Mouse (Mus musculus): ENCODE measurements around the gene Napsa. TPM values are rescaled to one million over a fixed set of nuclear protein-coding genes. Genes with fewer than 3 reads are reported as not detected.

Gene Napsa
- total RNA-seq, 1 experiment from 2014 or later: 207 TPM

Other genes starting within 250 kb of the Napsa start
- not detected in 3 replicates for gene Syt3, start 188.3 kb upstream of the Napsa start, total RNA-seq (2017)
- gene 1700008O03Rik, start 186.6 kb upstream of the Napsa start, total RNA-seq (2017): 3.5 TPM in 1 of 3 replicates, not detected in the others
- not detected in 3 replicates for gene Lrrc4b, start 143.4 kb upstream of the Napsa start, total RNA-seq (2017)
- not detected in 3 replicates for gene Aspdh, start 107.0 kb upstream of the Napsa start, total RNA-seq (2017)
- 12.9 to 40.9 TPM (median 17.1 TPM) in 3 replicates for gene Josd2, start 104.4 kb upstream of the Napsa start, total RNA-seq (2017)
- 21.7 to 29.0 TPM (median 23.3 TPM) in 3 replicates for gene Emc10, start 75.9 kb upstream of the Napsa start, total RNA-seq (2017)
- gene Fam71e1, start 75.8 kb upstream of the Napsa start, total RNA-seq (2017): 2.0 TPM in 1 of 3 replicates, not detected in the others
- 10.7 TPM in 1 of 3 replicates, not detected in the others for gene Mybpc2, start 47.7 kb upstream of the Napsa start, total RNA-seq (2017)
- gene Spib, start 40.3 kb upstream of the Napsa start, total RNA-seq (2017): 11.0 to 17.1 TPM (median 14.5 TPM) in 3 replicates
- 16.1 to 42.8 TPM (median 23.8 TPM) in 3 replicates for gene Pold1, start 23.5 kb upstream of the Napsa start, total RNA-seq (2017)
- 140 to 243 TPM (median 153 TPM) in 3 replicates for gene Nr1h2, start 18.4 kb upstream of the Napsa start, total RNA-seq (2017)
- 0.19 to 0.43 TPM (median 0.38 TPM) in 3 replicates for gene Kcnc3, start 18.3 kb downstream of the Napsa start, total RNA-seq (2017)
- gene Myh14, start 98.5 kb downstream of the Napsa start, total RNA-seq (2017): not detected in 3 replicates
- not detected in 3 replicates for gene Izumo2, start 136.4 kb downstream of the Napsa start, total RNA-seq (2017)
- gene Vrk3, start 176.0 kb downstream of the Napsa start, total RNA-seq (2017): 33.2 to 49.0 TPM (median 42.5 TPM) in 3 replicates
- gene Zfp473, start 178.7 kb downstream of the Napsa start, total RNA-seq (2017): 0.75 to 2.0 TPM (median 1.0 TPM) in 3 replicates
- gene Nup62, start 243.7 kb downstream of the Napsa start, total RNA-seq (2017): 34.3 to 35.3 TPM (median 35.2 TPM) in 3 replicates
- 1.1 to 5.2 TPM (median 3.7 TPM) in 3 replicates for gene Il4i1, start 244.0 kb downstream of the Napsa start, total RNA-seq (2017)
- 1.1 to 2.8 TPM (median 2.8 TPM) in 3 replicates for gene Atf5, start 244.3 kb downstream of the Napsa start, total RNA-seq (2017)

All from monocyte, adult 5-6 weeks (primary cell).